Mouse (Mus musculus) induced T-regulatory cell, adult 2 months (primary cell): ENCODE measurements around the gene Serpinf1.
"Not testable (repeated sequence)": the region's sequence is repeated elsewhere in the genome, so short reads cannot be mapped to it uniquely, and the experiment has no call there.

ENCODE experiments used
- DNase-seq: peaks from one replicate; pipeline ENCODE4 v3.0.0-alpha.2; 2012; ENCODE audit warnings: low read depth

Serpinf1 gene

DNA sequence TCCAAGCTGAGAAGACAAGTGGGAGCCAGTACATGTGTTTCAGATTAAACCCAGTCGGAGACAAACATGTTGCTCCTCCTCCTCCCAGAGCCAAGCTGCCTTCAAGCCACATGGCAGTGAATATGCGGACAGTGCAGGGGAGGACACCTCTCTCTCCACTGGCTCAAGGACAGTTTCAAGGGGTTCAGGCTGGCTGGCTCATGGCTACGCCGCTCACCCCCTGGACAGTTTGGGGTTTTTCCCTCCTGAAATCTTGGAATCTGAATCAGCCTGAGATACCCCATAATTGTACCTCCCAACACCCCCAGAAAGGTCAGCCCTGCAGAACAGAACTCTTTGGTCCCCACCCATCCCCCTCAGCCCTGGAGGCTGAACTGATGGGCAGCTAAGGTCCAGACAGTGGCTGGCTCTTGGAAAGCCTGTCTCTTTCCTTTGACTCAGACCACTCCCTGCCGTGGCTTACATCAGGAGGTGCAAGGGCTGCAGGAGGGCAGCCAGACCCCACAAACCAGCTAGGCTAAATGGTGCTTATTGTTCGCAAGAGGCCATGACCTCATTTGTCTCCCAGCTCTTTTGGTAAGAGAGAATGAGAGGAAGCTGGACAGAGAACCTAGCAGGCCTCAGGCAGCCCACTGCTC is 1.0 kb downstream of the Serpinf1 start:
- no peak for DNase-seq

DNA sequence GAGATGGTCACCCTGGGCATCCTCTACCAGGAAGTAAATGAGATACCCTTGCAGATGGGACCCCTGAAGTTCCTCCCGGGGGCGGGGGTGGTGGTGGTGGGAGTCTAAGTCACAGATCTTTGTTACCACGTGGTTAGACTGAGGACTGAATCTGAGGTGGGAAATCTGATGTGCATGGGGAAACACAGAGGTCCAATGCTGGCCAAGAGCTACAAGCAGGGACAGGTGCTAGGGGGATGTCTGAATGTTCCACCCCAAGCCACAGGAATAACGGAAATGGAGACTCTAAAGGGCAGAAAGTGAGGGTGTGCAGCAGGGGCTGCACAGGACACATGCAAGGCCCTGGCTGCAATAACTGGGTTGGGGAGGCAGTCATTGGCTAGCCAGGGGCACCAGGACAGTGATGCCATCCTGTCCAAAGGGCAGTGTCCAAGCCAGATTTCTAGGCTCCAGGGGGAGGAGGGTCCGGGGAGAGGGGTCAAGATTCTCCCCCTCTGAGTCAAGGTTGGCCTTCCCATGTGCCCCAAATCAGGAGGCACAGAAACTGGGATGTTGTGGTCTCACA is 1.6 kb downstream of the Serpinf1 start:
- DNase-seq = no peak

DNA sequence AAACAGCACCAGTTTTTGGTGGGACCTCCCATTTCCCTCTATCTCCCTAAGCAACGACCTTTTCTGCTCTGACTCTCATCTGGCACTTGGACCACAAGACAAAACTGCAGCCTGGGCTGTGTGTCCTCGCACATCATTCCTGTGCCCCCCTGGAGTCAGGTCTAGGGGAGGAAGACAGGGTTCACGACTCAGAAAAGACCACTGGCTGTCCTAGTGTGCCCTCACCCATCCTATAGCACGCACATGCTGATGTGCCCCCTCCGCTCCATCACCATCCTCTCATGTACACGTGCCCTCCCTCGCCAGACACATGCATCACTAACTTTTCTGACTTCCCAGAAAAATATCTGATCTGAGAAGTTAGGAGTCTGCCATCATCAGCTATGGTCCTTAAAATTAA is 2.5 kb downstream of the Serpinf1 start:
- DNase-seq = no peak

DNA sequence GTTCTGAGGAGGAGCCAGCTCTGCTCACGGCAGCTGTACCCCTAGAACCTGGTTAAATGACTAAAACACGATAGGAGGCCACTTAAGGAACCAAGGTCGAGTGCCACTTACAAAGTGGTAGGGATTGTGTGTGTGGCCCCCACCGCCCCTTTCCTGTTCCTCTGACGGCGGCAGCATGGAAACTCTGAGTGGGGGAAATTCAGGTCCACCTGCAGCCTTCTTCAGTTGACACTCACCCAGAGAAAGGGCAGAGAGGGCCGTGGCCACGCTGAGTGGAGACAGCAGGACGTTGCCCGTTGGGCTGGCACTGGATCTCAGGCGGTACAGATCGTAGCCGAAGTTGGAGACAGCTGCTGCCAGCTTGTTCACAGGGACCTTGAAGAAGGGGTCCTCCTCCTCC is 6.5 kb downstream of the Serpinf1 start:
- DNase-seq = peak; percentile 45

DNA sequence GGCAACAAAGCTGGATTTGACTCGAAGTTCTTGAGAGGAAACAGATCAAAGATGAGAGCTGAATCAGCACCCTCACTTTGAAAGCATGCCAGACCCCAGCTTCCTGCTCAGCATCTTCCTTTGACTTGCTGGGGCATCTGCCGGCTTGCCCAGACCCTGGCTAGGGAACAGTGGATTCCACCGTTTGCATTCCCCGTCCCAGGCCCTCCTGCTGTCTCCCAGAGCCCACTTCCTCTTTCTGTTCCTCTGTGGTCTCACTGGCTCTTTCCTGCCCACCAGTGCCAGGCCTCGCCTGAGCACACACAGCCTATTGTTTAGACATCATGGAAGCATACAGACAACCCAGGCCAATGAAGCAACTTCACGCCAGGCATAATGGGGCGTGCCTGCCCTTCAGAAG is 7.4 kb downstream of the Serpinf1 start:
- DNase-seq = peak; percentile 42

DNA sequence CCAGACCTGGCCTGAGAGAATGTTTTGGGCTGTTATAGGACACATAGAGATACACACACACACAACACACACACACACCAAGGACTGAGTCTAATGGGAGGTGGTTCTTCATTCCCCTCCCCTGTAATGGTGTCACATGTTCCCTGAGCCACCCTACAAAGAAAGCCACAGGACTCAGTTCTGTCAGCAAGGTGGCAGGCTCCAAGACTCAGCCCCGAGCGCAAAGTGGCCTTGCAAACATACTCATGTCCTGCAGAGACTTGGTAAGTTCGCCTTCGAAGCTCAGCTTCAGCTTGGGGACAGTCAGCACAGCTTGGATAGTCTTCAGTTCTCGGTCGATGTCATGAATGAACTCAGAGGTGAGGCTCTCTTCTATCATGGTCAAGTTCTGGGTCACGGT is 11.9 kb downstream of the Serpinf1 start:
- DNase-seq = peak; percentile 50

DNA sequence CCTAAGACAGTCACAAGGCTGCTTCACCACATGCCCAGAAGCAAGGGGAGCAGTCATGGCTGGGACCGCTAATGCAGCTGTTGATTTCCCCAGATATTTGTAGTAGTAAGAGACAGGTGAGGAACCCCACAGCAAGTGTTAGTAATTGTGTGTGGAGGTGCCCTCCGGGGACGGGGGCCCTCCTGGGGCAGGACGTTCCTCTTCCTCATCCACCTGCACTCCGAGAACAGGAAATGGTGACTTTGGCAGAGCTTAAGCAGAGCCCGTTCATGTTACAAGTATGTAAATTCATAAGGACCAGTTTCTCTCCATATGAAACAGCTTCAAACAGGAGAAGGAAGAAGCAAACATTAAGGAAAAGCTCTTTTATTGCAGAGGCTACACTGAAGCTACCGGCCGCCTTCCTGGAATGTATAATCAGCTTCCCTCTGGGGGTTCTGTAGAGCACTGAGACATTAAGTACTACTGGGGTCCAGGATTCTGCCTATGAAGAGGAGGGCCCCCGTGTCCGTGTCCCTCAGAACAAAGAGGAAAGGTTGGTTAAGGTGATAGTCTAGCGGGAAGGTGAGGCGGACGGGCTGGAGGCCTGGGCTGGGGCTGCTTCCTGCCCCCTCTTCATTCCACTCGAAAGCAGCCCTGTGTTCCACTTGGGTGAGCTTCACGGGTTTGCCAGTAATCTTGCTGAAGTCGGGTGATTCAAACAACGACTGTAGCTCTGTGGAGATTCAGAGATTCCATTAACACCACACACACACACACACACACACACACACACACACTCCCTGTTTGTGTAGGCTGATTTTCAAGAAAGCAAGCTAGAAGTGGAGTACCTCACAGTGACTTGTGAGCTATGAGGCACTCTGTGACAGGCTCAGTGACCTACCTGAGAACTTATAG is 12.6 kb downstream of the Serpinf1 start:
- peak; percentile 55 for DNase-seq

DNA sequence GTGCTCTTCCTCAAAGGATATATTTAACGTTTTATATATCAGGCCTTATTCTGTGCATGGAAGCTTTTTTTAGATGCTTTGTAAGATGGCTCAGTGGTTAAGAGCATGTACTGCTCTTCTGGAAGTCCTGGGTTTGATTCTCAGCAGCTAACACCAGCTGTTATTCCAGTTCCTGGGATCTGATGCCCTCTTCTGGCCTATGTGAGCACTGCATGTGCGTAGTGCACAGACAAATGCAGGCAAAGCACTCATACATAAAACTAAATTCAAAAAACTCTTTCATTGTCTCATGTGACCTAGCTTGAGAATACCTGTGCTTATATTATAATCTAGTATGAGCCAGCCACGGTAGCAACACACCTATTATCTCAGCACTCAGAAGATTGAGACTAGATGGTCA is 15.6 kb downstream of the Serpinf1 start:
- DNase-seq = peak; percentile 78

DNA sequence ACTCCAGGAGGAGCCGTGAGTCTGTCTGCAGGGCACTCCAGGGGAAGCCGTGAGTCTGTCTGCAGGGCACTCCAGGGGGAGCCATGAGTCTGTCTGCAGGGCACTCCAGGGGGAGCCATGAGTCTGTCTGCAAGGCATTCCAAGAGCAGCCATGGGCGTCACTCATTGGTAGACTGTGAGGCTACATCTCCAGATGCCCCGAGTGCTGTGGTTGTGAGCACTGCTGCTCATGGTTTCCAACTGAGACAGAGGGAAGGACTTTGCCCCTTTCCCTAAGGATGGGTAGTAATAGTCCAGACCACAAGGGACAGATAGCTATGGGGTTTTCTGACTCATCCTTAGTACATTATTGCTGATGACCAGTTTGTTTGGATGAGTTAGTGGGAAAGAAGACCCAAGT is 16.4 kb downstream of the Serpinf1 start:
- DNase-seq = no peak

DNA sequence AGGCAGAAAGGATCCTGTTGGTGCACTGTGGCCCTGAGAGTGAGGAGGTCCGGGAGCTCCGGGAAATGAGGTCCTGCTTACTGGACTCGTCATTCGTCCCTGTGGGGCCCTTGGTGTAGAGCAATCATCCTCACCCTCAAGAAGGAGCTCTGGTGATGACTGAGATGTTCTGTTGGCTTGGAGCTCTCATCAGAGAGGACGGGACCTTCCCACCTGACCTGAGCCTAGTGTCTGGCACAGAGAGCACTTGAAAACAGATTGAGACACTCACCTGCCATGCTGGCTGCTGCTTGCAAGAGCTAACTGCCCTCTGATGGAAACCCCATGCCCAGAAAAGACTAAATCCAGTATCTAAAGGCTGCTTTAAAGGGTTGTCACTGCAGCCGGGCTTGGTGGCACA is 17.7 kb downstream of the Serpinf1 start:
- DNase-seq = no peak

DNA sequence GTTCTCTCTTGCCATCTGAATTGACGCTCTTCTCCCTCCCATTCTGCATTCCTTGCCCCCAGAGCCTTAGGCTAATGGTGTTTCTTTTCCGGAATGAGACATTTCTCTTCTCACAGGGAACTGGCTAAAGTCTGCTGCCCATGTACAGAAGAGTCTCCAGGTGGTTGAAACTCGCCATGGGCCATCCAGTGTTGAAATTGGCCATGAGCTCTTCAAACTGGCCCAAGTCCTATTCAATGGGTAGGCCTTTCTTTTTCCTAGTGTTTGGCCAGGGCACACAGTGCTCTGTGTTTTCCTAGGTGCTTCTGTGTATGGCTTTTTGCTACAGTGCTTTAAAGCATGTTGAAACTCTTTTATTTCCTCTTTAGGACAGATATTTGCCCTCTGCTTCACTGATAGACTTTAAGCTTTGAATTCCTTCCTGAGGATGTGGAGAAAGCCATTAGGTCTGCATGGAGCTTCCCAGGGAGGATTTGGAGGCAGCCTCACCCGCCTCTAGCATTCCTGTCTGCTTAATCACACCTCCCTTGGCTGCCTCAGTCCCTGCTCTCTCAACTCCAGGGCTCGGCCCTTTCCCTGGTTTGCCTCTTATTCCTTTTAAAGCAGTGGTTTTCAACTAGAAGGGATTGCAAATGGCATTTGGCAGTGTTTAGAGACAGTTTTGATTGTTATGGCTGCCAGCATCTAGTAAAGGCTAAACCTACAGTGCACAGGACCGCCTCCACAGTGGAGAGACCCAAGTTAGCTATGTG is 19.0 kb downstream of the Serpinf1 start:
- no peak for DNase-seq

DNA sequence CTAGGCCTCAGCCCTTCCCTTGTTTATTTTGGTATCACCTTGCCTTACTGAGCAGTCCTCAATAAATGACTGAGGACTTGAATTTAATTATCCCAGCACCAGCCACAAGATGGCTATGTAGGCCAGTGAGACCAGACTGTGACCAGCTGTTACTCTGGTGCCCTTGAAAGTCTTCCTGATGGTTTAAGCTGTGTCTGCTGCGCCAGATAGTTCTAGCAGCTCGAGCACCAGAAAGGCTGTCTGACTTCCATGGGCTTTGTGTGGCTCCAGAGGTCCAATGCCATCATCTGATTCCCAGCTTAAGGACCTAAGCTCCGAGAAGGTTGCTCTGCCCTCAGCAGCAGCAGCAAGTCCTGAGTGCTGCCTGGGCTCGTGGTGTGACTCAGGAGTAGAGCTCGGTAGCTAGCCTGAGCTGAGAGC is 20.2 kb downstream of the Serpinf1 start:
- DNase-seq = peak; percentile 57

DNA sequence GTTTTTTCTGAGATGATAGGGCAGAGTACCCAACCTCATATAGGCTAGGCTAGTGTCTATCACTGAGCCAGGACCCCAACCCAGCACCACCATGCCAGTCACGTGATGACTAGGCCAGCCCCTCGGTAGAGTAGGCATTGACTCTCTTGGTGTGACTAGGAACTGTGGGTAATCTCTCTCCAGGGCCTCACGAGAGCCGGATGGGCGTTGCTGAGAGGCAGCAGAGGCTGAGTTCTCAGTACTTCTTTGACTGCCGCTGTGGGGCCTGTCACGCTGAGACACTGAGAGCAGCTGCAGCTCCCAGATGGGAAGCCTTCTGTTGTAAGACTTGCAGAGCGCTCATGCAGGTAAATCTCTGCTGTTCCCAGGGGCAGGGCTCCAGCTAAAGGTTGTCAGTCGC is 22.4 kb downstream of the Serpinf1 start:
- DNase-seq = no peak

DNA sequence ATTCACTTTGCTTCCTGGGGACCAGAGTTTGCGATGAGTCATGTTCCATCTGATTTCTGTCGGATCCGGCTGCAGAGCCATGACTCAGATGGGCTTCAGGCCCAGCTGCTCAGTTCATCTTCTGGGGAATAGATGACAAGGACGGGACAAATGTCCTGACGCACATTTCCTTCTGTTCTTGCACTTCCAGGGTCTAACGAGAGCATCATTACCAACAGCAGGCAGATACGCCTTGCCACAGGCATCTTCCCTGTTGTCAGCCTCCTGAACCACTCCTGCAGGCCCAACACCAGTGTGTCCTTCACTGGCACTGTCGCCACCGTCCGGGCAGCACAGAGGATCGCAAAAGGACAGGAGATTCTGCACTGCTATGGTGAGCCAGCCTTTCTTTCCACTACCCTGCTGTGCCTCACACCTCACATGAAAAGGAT is 23.1 kb downstream of the Serpinf1 start:
- DNase-seq = no peak

DNA sequence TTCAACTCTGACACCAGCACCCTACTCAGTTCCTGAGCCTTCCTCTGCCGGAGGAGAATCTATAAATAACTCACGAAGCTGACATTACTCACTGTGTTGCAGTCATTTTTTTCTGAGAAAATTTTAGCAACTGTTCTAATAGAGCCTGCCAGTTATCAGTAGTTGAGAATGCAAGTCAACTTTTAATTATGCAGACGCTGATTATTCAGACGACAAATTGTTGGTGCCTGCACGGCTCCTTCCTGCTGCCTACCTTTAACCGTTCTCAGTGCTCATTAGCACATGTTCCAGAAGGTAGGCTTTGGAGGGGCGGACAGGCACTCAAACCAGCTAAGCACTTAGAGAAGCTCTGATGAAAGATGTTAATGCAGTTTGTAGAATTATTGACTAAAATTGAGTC is 25.0 kb downstream of the Serpinf1 start:
- no peak for DNase-seq

DNA sequence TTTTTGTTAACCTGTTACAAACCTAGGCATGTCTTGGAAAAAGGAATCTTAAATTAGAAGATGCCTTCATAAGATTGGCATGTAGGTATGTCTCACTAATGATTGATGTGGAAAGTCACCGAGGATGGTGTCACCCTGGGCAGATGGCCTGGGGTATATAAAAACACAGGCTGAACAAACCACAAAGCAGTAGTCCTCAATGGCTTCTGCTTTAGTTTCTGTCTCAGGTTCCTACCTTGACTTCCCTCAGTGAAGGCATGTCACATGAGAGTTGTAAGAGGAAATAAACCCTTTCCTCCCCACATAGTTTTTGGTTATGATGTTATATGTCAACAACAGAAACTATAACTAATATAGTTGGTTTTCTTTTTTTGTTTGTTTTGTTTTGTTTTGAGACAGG is 26.9 kb downstream of the Serpinf1 start:
- DNase-seq = no peak

DNA sequence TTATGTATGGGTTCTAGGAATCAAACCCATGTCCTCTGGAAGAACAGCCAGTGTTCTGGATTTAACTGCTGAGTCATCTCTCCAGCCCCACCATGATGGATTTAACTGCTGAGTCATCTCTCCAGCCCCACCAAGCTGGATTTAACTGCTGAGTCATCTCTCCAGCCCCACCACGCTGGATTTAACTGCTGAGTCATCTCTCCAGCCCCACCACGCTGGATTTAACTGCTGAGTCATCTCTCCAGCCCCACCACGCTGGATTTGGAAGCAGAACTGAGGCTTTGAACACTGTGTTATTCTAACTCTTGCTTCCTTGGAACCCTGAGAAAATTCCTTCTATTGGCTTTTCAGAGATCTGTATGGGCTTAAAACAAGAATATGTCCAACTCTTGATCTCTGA is 39.0 kb downstream of the Serpinf1 start:
- not testable (repeated sequence) for DNase-seq

DNA sequence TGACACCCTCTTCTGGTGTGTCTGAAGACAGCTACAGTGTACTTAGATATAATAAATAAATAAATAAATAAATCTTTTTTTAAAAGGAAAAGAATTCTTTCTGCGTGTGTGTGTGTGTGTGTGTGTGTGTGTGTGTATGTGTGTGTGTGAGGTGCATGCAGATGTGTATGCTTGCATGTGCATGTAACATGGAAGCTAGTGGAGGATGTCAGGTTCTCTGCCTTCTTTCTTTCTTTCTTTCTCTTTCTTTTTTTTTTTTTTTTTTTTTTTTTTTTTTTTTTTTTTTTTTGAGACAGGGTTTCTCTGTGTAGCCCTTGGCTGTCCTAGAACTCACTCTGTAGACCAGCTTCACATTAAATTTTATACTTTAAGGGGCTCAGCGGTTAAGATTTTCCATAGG is 43.7 kb downstream of the Serpinf1 start:
- DNase-seq = not testable (repeated sequence)

DNA sequence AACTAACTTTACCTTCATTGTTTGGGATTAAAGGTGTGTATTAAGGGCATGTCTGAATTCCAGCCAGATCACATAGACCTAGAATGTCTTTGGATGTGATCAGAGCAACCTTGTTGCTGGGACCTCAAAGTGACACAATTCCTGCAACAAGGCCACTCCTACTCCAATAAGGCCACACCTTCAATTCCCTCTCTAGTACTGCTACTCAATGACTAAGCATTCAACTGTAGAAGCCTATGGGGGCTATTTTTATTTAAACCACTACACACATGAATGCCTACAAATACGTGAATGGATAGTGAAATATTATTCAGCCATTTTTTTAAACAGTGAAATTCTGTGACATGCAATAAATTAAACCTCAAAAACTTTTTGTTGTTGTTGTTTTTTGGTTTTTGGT is 45.4 kb downstream of the Serpinf1 start:
- no peak for DNase-seq
